Mouse (Mus musculus) left cerebral cortex, postnatal 25 days (tissue): ENCODE measurements at regions not wholly inside any gene's neighbourhood (a gene's known extent, or its start where the extent isn't known, plus 50 kb on each side); places are given as distances from the start of the nearest gene placed in this dataset.

Source experiments
- DNase-seq, 2 experiments: peaks; one replicate each; pipeline ENCODE4 v3.0.0; 2022; ENCODE audit warnings: low spot score in 2 of 2, mixed read lengths in 1 of 2
- intact Hi-C: fragments of 180-260 bp; cut with DNase I; formaldehyde crosslinking; loops from one replicate; pipeline ENCODE4 v1.15.1; 2025

- DNase-seq: peak in 1 of 2 experiments; percentile 1
- intact Hi-C loops: loop anchor here (10.0 kb wide), 1 partner anchor 241 kb away; no protein-coding TSS in a partner anchor
These were observed 1760.2 kb upstream of the Acvr2a start for GRCm38 (mm10) chr2:47053689-47054088.

- DNase-seq: no peak
- intact Hi-C loops: no loop called here
These were observed 1739.7 kb upstream of the Acvr2a start for GRCm38 (mm10) chr2:47074191-47074590.

GRCm38 (mm10) chr2:47075225-47075624 lies 1738.7 kb upstream of the Acvr2a start:
- intact Hi-C loops: no loop called here
- DNase-seq: no peak

- intact Hi-C loops: no loop called here
- DNase-seq: peak in 1 of 2 experiments; percentile 4
These were observed 1725.3 kb upstream of the Acvr2a start for GRCm38 (mm10) chr2:47088635-47089034.

- no peak for DNase-seq
- intact Hi-C loops: no loop called here
These were observed 1717.9 kb upstream of the Acvr2a start for GRCm38 (mm10) chr2:47095993-47096392.

GRCm38 (mm10) chr2:47139435-47139834 lies 1674.5 kb upstream of the Acvr2a start:
- no peak for DNase-seq
- intact Hi-C loops: no loop called here

- intact Hi-C loops: no loop called here
- no peak for DNase-seq
These were observed 1629.7 kb upstream of the Acvr2a start for GRCm38 (mm10) chr2:47184067-47184802.
